Mouse (Mus musculus) stomach, postnatal 0 days (tissue): ENCODE results near the gene Cenpu. TPM values are rescaled to one million over a fixed set of nuclear protein-coding genes. Genes with fewer than 3 reads are reported as not detected.

Experiments used
- ATAC-seq: fragments of 200-750 bp; cut with Nextera tagmentation; 2 replicates; pipeline ENCODE4 v1.8.0; 2017; ENCODE audit not compliant: low FRiP score, low TSS enrichment
- DNase-seq: peaks from one replicate; pipeline ENCODE4 v3.0.0-alpha.2; 2016; ENCODE audit warnings: low spot score
- H3K27ac ChIP-seq: fragments of 300-500 bp; sonication (generic); replicated peaks from 2 replicates; pipeline ENCODE4 v1.5.1; 2014; ENCODE audit warnings: mild to moderate bottlenecking, control low read depth
- H3K27me3 ChIP-seq: fragments of 300-500 bp; sonication (generic); 2 replicates; pipeline ENCODE4 v1.6.1; 2014; ENCODE audit warnings: low read length; ENCODE audit not compliant: control insufficient read depth, insufficient read depth
- H3K36me3 ChIP-seq: fragments of 300-500 bp; sonication (generic); 2 replicates; pipeline ENCODE4 v1.6.1; 2014; ENCODE audit warnings: low read length, mixed read lengths; ENCODE audit not compliant: control insufficient read depth, insufficient read depth
- H3K4me1 ChIP-seq: fragments of 300-500 bp; sonication (generic); replicated peaks from 2 replicates; pipeline ENCODE4 v1.6.1; 2014; ENCODE audit warnings: antibody characterized with exemption; ENCODE audit not compliant: control insufficient read depth, insufficient read depth
- H3K4me2 ChIP-seq: fragments of 300-500 bp; sonication (generic); replicated peaks from 2 replicates; pipeline ENCODE4 v1.6.1; 2014; ENCODE audit warnings: low read depth, mild to moderate bottlenecking, control low read depth, moderate library complexity
- H3K4me3 ChIP-seq: fragments of 300-500 bp; sonication (generic); 2 replicates; pipeline ENCODE4 v1.5.1; 2014; ENCODE audit warnings: low read depth, low read length, control low read depth
- H3K9ac ChIP-seq: fragments of 300-500 bp; sonication (generic); 2 replicates; pipeline ENCODE4 v1.6.1; 2014; ENCODE audit warnings: mild to moderate bottlenecking, low read length, control low read depth, mixed read lengths
- H3K9me3 ChIP-seq: fragments of 300-500 bp; sonication (generic); 2 replicates; pipeline ENCODE4 v1.6.1; 2016; ENCODE audit warnings: low read length; ENCODE audit not compliant: control insufficient read depth
- CTCF ChIP-seq: IDR thresholded peaks from 2 replicates; pipeline ENCODE4 v1.5.1; 2016; ENCODE audit warnings: antibody characterized with exemption, low read depth, mild to moderate bottlenecking, moderate library complexity
- EP300 ChIP-seq: optimal IDR thresholded peaks from 2 replicates; pipeline ENCODE3; 2016; ENCODE audit warnings: antibody characterized with exemption
- WGBS: fragments of 180-500 bp; shearing (Covaris S2); extraction: QIAGEN DNeasy Blood & Tissue Kit; methylation state at CpG from one replicate; pipeline ENCODE4 v1.1.7; 2014; 5-methylcytosine and 5-hydroxymethylcytosine counted together
- polyA plus RNA-seq: library from polyadenylated mRNA; unstranded; fragments of >200 nt; fragmentation: Nextera tagmentation; extraction: Ambion mirVana; gene quantifications from 2 replicates; pipeline ENCODE4 v1.2.1, GENCODE M21; 2015

The Cenpu gene
- polyA plus RNA-seq, 1 experiment from 2014 or later = 7.3 TPM

GRCm38 (mm10) chr8:46509474-46509873 is 42.4 kb upstream of the Cenpu start:
- 83% methylated on average over 3 of the region's 3 CpGs for WGBS
- Histone ChIP-seq H3K4me3 (no peak overlapping the region), H3K9ac (no peak overlapping the region), H3K27ac (no peak overlapping the region), H3K4me2 (no peak overlapping the region), H3K4me1 (no peaks in the 10 kb centered on the region), H3K9me3 (no peaks in the 10 kb centered on the region), H3K36me3 (no peaks in the 10 kb centered on the region; the same call in 1 of the 2 replicates), H3K27me3 (no peaks in the 10 kb centered on the region)
- ATAC-seq (no peak), DNase-seq (no peak)
- no peak for TF ChIP-seq EP300
- no peak for TF ChIP-seq CTCF

GRCm38 (mm10) chr8:46511336-46511735 is 40.5 kb upstream of the Cenpu start:
- H3K4me2 ChIP-seq = no peak overlapping the region
- no peak for DNase-seq
- WGBS = 80% methylated on average over 9 of the region's 9 CpGs
- no peak for ATAC-seq
- H3K4me3 ChIP-seq = no peak overlapping the region
- TF ChIP-seq CTCF = no peak
- TF ChIP-seq EP300 = no peak
- H3K36me3 ChIP-seq = no peaks in the 10 kb centered on the region; the same call in 1 of the 2 replicates
- no peaks in the 10 kb centered on the region for H3K4me1 ChIP-seq
- H3K27ac ChIP-seq = no peak overlapping the region
- no peaks in the 10 kb centered on the region for H3K27me3 ChIP-seq
- no peaks in the 10 kb centered on the region for H3K9me3 ChIP-seq
- H3K9ac ChIP-seq = no peak overlapping the region

GRCm38 (mm10) chr8:46512538-46512937 is 39.3 kb upstream of the Cenpu start:
- 33% methylated on average over 8 of the region's 8 CpGs for WGBS
- DNase-seq = no peak

GRCm38 (mm10) chr8:46514027-46514426 is 37.8 kb upstream of the Cenpu start:
- no peak for DNase-seq
- WGBS = 77% methylated on average over 1 of the region's 1 CpGs
- H3K27me3 ChIP-seq = no peaks in the 10 kb centered on the region
- no peak overlapping the region for H3K4me3 ChIP-seq
- no peak overlapping the region for H3K27ac ChIP-seq
- H3K4me2 ChIP-seq = no peak overlapping the region
- H3K4me1 ChIP-seq = no peaks in the 10 kb centered on the region
- no peaks in the 10 kb centered on the region for H3K9me3 ChIP-seq
- H3K9ac ChIP-seq = no peak overlapping the region
- no peaks in the 10 kb centered on the region; the same call in 1 of the 2 replicates for H3K36me3 ChIP-seq
- no peak for ATAC-seq
- TF ChIP-seq CTCF (no peak), EP300 (no peak)

More at GRCm38 (mm10) chr8:46512538-46512937, 39.3 kb upstream of the Cenpu start:
- no peak overlapping the region for H3K4me2 ChIP-seq
- H3K9me3 ChIP-seq = no peaks in the 10 kb centered on the region
- no peaks in the 10 kb centered on the region for H3K4me1 ChIP-seq
- no peaks in the 10 kb centered on the region for H3K27me3 ChIP-seq
- H3K36me3 ChIP-seq = no peaks in the 10 kb centered on the region; the same call in 1 of the 2 replicates
- no peak overlapping the region for H3K27ac ChIP-seq
- no peak overlapping the region for H3K9ac ChIP-seq
- no peak for TF ChIP-seq CTCF
- no peak for TF ChIP-seq EP300
- ATAC-seq = no peak
- H3K4me3 ChIP-seq = no peak overlapping the region

- ATAC-seq (no peak), DNase-seq (no peak)
- Histone ChIP-seq H3K4me3 (no peak overlapping the region), H3K36me3 (no peaks in the 10 kb centered on the region), H3K4me2 (no peak overlapping the region), H3K9me3 (no peaks in the 10 kb centered on the region), H3K9ac (no peak overlapping the region), H3K4me1 (no peaks in the 10 kb centered on the region), H3K27ac (no peak overlapping the region), H3K27me3 (no peaks in the 10 kb centered on the region)
- 82% methylated on average over 6 of the region's 6 CpGs for WGBS
- TF ChIP-seq CTCF (no peak), EP300 (no peak)
These were observed 31.2 kb upstream of the Cenpu start for GRCm38 (mm10) chr8:46520667-46521066.

GRCm38 (mm10) chr8:46526098-46526497 is 25.7 kb upstream of the Cenpu start:
- 77% methylated on average over 8 of the region's 8 CpGs for WGBS
- Histone ChIP-seq H3K9ac (no peak overlapping the region), H3K4me1 (no peaks in the 10 kb centered on the region), H3K9me3 (no peaks in the 10 kb centered on the region), H3K4me3 (no peak overlapping the region), H3K27ac (no peak overlapping the region), H3K4me2 (no peak overlapping the region), H3K36me3 (0 out of 2 replicates have a peak, but pooled peaks cover 2% of the 10 kb centered on the region), H3K27me3 (no peaks in the 10 kb centered on the region)
- TF ChIP-seq EP300 = no peak
- TF ChIP-seq CTCF = no peak
- ATAC-seq (no peak), DNase-seq (no peak)
